Mouse (Mus musculus) forebrain, embryonic 13.5 days (tissue): Measurements from ENCODE around the gene Slitrk1. TPM values are rescaled to one million over a fixed set of nuclear protein-coding genes. Genes with fewer than 3 reads are reported as not detected.

Source experiments
- ATAC-seq: fragments of 200-750 bp; cut with Nextera tagmentation; 2 replicates; pipeline ENCODE4 v1.8.0; 2017
- H3K27ac ChIP-seq: fragments of 300-500 bp; sonication (generic); 2 replicates; pipeline ENCODE4 v1.5.1; 2015; ENCODE audit warnings: inconsistent platforms, mild to moderate bottlenecking, moderate library complexity
- H3K27me3 ChIP-seq: fragments of 300-500 bp; sonication (generic); 2 replicates; pipeline ENCODE4 v1.6.1; 2015; ENCODE audit warnings: mild to moderate bottlenecking, inconsistent platforms
- H3K36me3 ChIP-seq: fragments of 300-500 bp; sonication (generic); 2 replicates; pipeline ENCODE4 v1.6.1; 2015; ENCODE audit warnings: mild to moderate bottlenecking, inconsistent platforms; ENCODE audit not compliant: poor library complexity, severe bottlenecking
- H3K4me1 ChIP-seq: fragments of 300-500 bp; sonication (generic); 2 replicates; pipeline ENCODE4 v1.6.1; 2015; ENCODE audit warnings: inconsistent platforms
- H3K4me2 ChIP-seq: fragments of 300-500 bp; sonication (generic); 2 replicates; pipeline ENCODE4 v1.6.1; 2015; ENCODE audit warnings: inconsistent platforms, mild to moderate bottlenecking, moderate library complexity
- H3K4me3 ChIP-seq: fragments of 300-500 bp; sonication (generic); 2 replicates; pipeline ENCODE4 v1.5.1; 2015; ENCODE audit warnings: mild to moderate bottlenecking, inconsistent platforms
- H3K9ac ChIP-seq: fragments of 300-500 bp; sonication (generic); 2 replicates; pipeline ENCODE4 v1.6.1; 2015; ENCODE audit warnings: mild to moderate bottlenecking, inconsistent platforms
- H3K9me3 ChIP-seq: fragments of 300-500 bp; sonication (generic); replicated peaks from 2 replicates; pipeline ENCODE4 v1.6.1; 2016; ENCODE audit warnings: inconsistent platforms
- WGBS: fragments of 180-500 bp; shearing (Covaris S2); methylation state at CpG from one replicate; pipeline ENCODE4 v1.1.7; 2015; 5-methylcytosine and 5-hydroxymethylcytosine counted together
- polyA plus RNA-seq: library from polyadenylated mRNA; unstranded; fragments of >200 nt; fragmentation: Nextera tagmentation; extraction: Ambion mirVana; gene quantifications from 2 replicates; pipeline ENCODE4 v1.2.1, GENCODE M21; 2015

Gene Slitrk1
- polyA plus RNA-seq: 14.0 and 14.5 TPM in 2 replicates

- H3K27me3 ChIP-seq: no peaks in the 10 kb centered on the region
- peak within 1 kb of the TSS; percentile 74 for H3K4me3 ChIP-seq
- H3K9me3 ChIP-seq: no peaks in the 10 kb centered on the region
- ATAC-seq: peak; percentile 83
- peak within 1 kb of the TSS; percentile 85 for H3K27ac ChIP-seq
- WGBS: 0% methylated on average over 23 of the region's 25 CpGs
- peaks cover 35% of the 10 kb centered on the region for H3K4me1 ChIP-seq
- peak within 1 kb of the TSS; percentile 79 for H3K9ac ChIP-seq
- H3K36me3 ChIP-seq: no peaks in the 10 kb centered on the region
- peak within 1 kb of the TSS; percentile 89 for H3K4me2 ChIP-seq
Observed at GRCm38 (mm10) chr14:108913714-108914263, at the start of gene Slitrk1. Gene Slitrk1 (minus strand): TSS chr14:108914158.

GRCm38 (mm10) chr14:108935777-108936176 is 21.8 kb upstream of the Slitrk1 start:
- Histone ChIP-seq H3K27me3 (no peaks in the 10 kb centered on the region), H3K4me3 (no peak overlapping the region), H3K36me3 (no peaks in the 10 kb centered on the region), H3K9ac (no peak overlapping the region), H3K9me3 (no peaks in the 10 kb centered on the region), H3K4me2 (no peak overlapping the region), H3K27ac (no peak overlapping the region), H3K4me1 (no peaks in the 10 kb centered on the region)
- ATAC-seq: no peak
- 66% methylated on average over 1 of the region's 1 CpGs for WGBS

- H3K27ac ChIP-seq: peak overlapping the region; percentile 85
- WGBS: 9% methylated on average over 16 of the region's 16 CpGs
Observed at GRCm38 (mm10) chr14:108914336-108914735, 378 bp upstream of the Slitrk1 start.

GRCm38 (mm10) chr14:108912876-108913490 is 975 bp downstream of the Slitrk1 start:
- peak overlapping the region; percentile 85 for H3K27ac ChIP-seq
- under 1% methylated on average over 21 of the region's 21 CpGs for WGBS
- no peak for ATAC-seq
- H3K27me3 ChIP-seq: no peaks in the 10 kb centered on the region
- H3K9ac ChIP-seq: peak overlapping the region; percentile 79
- H3K4me1 ChIP-seq: peaks cover 35% of the 10 kb centered on the region
- H3K4me2 ChIP-seq: peak overlapping the region; percentile 89
- peak overlapping the region; percentile 74 for H3K4me3 ChIP-seq
- H3K9me3 ChIP-seq: no peaks in the 10 kb centered on the region
- no peaks in the 10 kb centered on the region for H3K36me3 ChIP-seq

More at GRCm38 (mm10) chr14:108914336-108914735, 378 bp upstream of the Slitrk1 start:
- ATAC-seq: 0 out of 2 replicates have a peak, but pooled peaks have one; percentile 0
- Histone ChIP-seq H3K27me3 (no peaks in the 10 kb centered on the region), H3K4me1 (peaks cover 30% of the 10 kb centered on the region), H3K36me3 (no peaks in the 10 kb centered on the region), H3K4me2 (peak overlapping the region; percentile 89), H3K4me3 (peak overlapping the region; percentile 74), H3K9ac (peak overlapping the region; percentile 79; the same call in 1 of the 2 replicates), H3K9me3 (no peaks in the 10 kb centered on the region)

- peak overlapping the region; percentile 74 for H3K4me3 ChIP-seq
- H3K27ac ChIP-seq: peak overlapping the region; percentile 85
- no peaks in the 10 kb centered on the region for H3K9me3 ChIP-seq
- H3K4me2 ChIP-seq: peak overlapping the region; percentile 89
- H3K4me1 ChIP-seq: peaks cover 35% of the 10 kb centered on the region
- no peaks in the 10 kb centered on the region for H3K36me3 ChIP-seq
- peak; percentile 15 for ATAC-seq
- H3K27me3 ChIP-seq: no peaks in the 10 kb centered on the region
- peak overlapping the region; percentile 79 for H3K9ac ChIP-seq
- WGBS: under 1% methylated on average over 24 of the region's 24 CpGs
Observed at GRCm38 (mm10) chr14:108912021-108912875, 1.7 kb downstream of the Slitrk1 start.

GRCm38 (mm10) chr14:108911138-108911841 is 2.7 kb downstream of the Slitrk1 start:
- Histone ChIP-seq H3K4me3 (peak overlapping the region; percentile 74), H3K9ac (peak overlapping the region; percentile 79), H3K9me3 (no peaks in the 10 kb centered on the region), H3K4me1 (peaks cover 35% of the 10 kb centered on the region), H3K27me3 (no peaks in the 10 kb centered on the region), H3K27ac (no peak overlapping the region), H3K36me3 (no peaks in the 10 kb centered on the region), H3K4me2 (peak overlapping the region; percentile 89)
- 1% methylated on average over 24 of the region's 24 CpGs for WGBS
- 0 out of 2 replicates have a peak, but pooled peaks have one; percentile 12 for ATAC-seq

- H3K9me3 ChIP-seq: no peaks in the 10 kb centered on the region
- ATAC-seq: 0 out of 2 replicates have a peak, but pooled peaks have one; percentile 11
- peak overlapping the region; percentile 74 for H3K4me3 ChIP-seq
- H3K4me1 ChIP-seq: peaks cover 35% of the 10 kb centered on the region
- 2% methylated on average over 19 of the region's 19 CpGs for whole genome bisulfite sequencing
- peak overlapping the region; percentile 89 for H3K4me2 ChIP-seq
- H3K36me3 ChIP-seq: no peaks in the 10 kb centered on the region
- peak overlapping the region; percentile 79 for H3K9ac ChIP-seq
- H3K27ac ChIP-seq: no peak overlapping the region
- H3K27me3 ChIP-seq: no peaks in the 10 kb centered on the region
Observed at GRCm38 (mm10) chr14:108910449-108911137, 3.4 kb downstream of the Slitrk1 start.

- Histone ChIP-seq H3K4me3 (peak overlapping the region; percentile 23), H3K27me3 (no peaks in the 10 kb centered on the region), H3K36me3 (no peaks in the 10 kb centered on the region), H3K9ac (peak overlapping the region; percentile 3; the same call in 1 of the 2 replicates), H3K27ac (no peak overlapping the region), H3K4me2 (peak overlapping the region; percentile 89), H3K9me3 (no peaks in the 10 kb centered on the region), H3K4me1 (peaks cover 35% of the 10 kb centered on the region)
- peak; percentile 10; the same call in 1 of the 2 replicates for ATAC-seq
- 4% methylated on average over 6 of the region's 6 CpGs for whole genome bisulfite sequencing
Observed at GRCm38 (mm10) chr14:108909336-108909953, 4.5 kb downstream of the Slitrk1 start.

- Histone ChIP-seq H3K4me3 (no peak overlapping the region), H3K36me3 (no peaks in the 10 kb centered on the region), H3K27me3 (no peaks in the 10 kb centered on the region), H3K27ac (no peak overlapping the region), H3K4me2 (no peak overlapping the region), H3K9me3 (no peaks in the 10 kb centered on the region), H3K4me1 (no peaks in the 10 kb centered on the region), H3K9ac (no peak overlapping the region)
- no peak for ATAC-seq
- 71% methylated on average over 7 of the region's 7 CpGs for WGBS
Observed at GRCm38 (mm10) chr14:108898601-108899000, 15.4 kb downstream of the Slitrk1 start.

GRCm38 (mm10) chr14:108895456-108895855 is 18.5 kb downstream of the Slitrk1 start:
- H3K9ac ChIP-seq: no peak overlapping the region
- no peaks in the 10 kb centered on the region for H3K9me3 ChIP-seq
- no peaks in the 10 kb centered on the region for H3K27me3 ChIP-seq
- no peaks in the 10 kb centered on the region for H3K4me1 ChIP-seq
- WGBS: 37% methylated on average over 2 of the region's 2 CpGs
- no peaks in the 10 kb centered on the region for H3K36me3 ChIP-seq
- no peak overlapping the region for H3K4me2 ChIP-seq
- no peak overlapping the region for H3K27ac ChIP-seq
- no peak overlapping the region for H3K4me3 ChIP-seq
- ATAC-seq: no peak

- no peaks in the 10 kb centered on the region for H3K4me1 ChIP-seq
- H3K9ac ChIP-seq: no peak overlapping the region
- H3K4me2 ChIP-seq: no peak overlapping the region
- no peak for ATAC-seq
- H3K4me3 ChIP-seq: no peak overlapping the region
- H3K27ac ChIP-seq: no peak overlapping the region
- H3K36me3 ChIP-seq: no peaks in the 10 kb centered on the region
- H3K9me3 ChIP-seq: no peaks in the 10 kb centered on the region
- H3K27me3 ChIP-seq: no peaks in the 10 kb centered on the region
Observed at GRCm38 (mm10) chr14:108867816-108868215, 46.1 kb downstream of the Slitrk1 start.
